Mouse (Mus musculus) ES-CJ7 (cell line): Measurements from ENCODE around the gene Rab5a.
"Not testable (repeated sequence)": the region's sequence is repeated elsewhere in the genome, so short reads cannot be mapped to it uniquely, and the experiment has no call there.

ENCODE experiments used
- DNase-seq: peaks from one replicate; pipeline ENCODE4 v3.0.0; 2011; ENCODE audit warnings: low read depth, low spot score

Gene Rab5a

GRCm38 (mm10) chr17:53478858-53479603 lies at the start of gene Rab5a:
Gene Rab5a (plus strand): TSS chr17:53479234.
- peak; percentile 99 for DNase-seq

GRCm38 (mm10) chr17:53456152-53456551 lies 22.9 kb upstream of the Rab5a start:
- DNase-seq: peak; percentile 78

- DNase-seq: no peak
Observed at GRCm38 (mm10) chr17:53456742-53457141, 22.3 kb upstream of the Rab5a start.

- peak; percentile 89 for DNase-seq
Observed at GRCm38 (mm10) chr17:53462603-53463495, 16.2 kb upstream of the Rab5a start, which contains the start of gene Efhb. Gene Efhb (minus strand): TSS chr17:53463321.

GRCm38 (mm10) chr17:53463496-53463840 lies 15.6 kb upstream of the Rab5a start:
- no peak for DNase-seq

- peak; percentile 81 for DNase-seq
Observed at GRCm38 (mm10) chr17:53465569-53465968, 13.5 kb upstream of the Rab5a start.

GRCm38 (mm10) chr17:53468697-53469096 lies 10.3 kb upstream of the Rab5a start:
- no peak for DNase-seq

GRCm38 (mm10) chr17:53478066-53478857 lies 772 bp upstream of the Rab5a start:
- peak; percentile 28 for DNase-seq

- DNase-seq: peak; percentile 44
Observed at GRCm38 (mm10) chr17:53479604-53480041, 589 bp downstream of the Rab5a start.

GRCm38 (mm10) chr17:53480433-53480832 lies 1.4 kb downstream of the Rab5a start:
- DNase-seq: no peak

GRCm38 (mm10) chr17:53488291-53489006 lies 9.4 kb downstream of the Rab5a start:
- no peak for DNase-seq

GRCm38 (mm10) chr17:53489007-53489378 lies 10.0 kb downstream of the Rab5a start:
- no peak for DNase-seq

- DNase-seq: no peak
Observed at GRCm38 (mm10) chr17:53502966-53503365, 23.9 kb downstream of the Rab5a start.

GRCm38 (mm10) chr17:53512311-53512951 lies 33.4 kb downstream of the Rab5a start:
- peak; percentile 34 for DNase-seq

- DNase-seq: no peak
Observed at GRCm38 (mm10) chr17:53519364-53519763, 40.3 kb downstream of the Rab5a start.

GRCm38 (mm10) chr17:53520509-53520908 lies 41.5 kb downstream of the Rab5a start:
- no peak for DNase-seq

GRCm38 (mm10) chr17:53528034-53528433 lies 49.0 kb downstream of the Rab5a start:
- no peak for DNase-seq

- DNase-seq: peak; percentile 38
Observed at GRCm38 (mm10) chr17:53531160-53531559, 52.1 kb downstream of the Rab5a start.

- no peak for DNase-seq
Observed at GRCm38 (mm10) chr17:53532425-53532824, 53.4 kb downstream of the Rab5a start.

- not testable (repeated sequence) for DNase-seq
Observed at GRCm38 (mm10) chr17:53539351-53539750, 60.3 kb downstream of the Rab5a start, which contains the start of gene Pp2d1. Gene Pp2d1 (minus strand): TSS chr17:53539451.

GRCm38 (mm10) chr17:53542536-53542935 lies 63.5 kb downstream of the Rab5a start:
- DNase-seq: no peak
